Mouse (Mus musculus) olfactory bulb, adult 2 months (tissue): ENCODE measurements around the gene Itga2b.

Source experiments
- CTCF ChIP-seq: fragments of 200-500 bp; IDR thresholded peaks from 2 replicates; pipeline ENCODE4 v1.5.1; 2012; ENCODE audit warnings: low read depth, mild to moderate bottlenecking, low read length, moderate library complexity; ENCODE audit not compliant: insufficient read depth
- POLR2A ChIP-seq: fragments of 200-500 bp; IDR thresholded peaks from 2 replicates; pipeline ENCODE4 v1.6.1; 2012; ENCODE audit warnings: mild to moderate bottlenecking, low read depth, low read length, moderate library complexity; ENCODE audit not compliant: insufficient read depth

- TF ChIP-seq CTCF (no peak), POLR2A (no peak)
These were observed 44.2 kb downstream of the Itga2b start for GRCm38 (mm10) chr11:102425555-102426316.
